Mouse (Mus musculus): ENCODE results near the gene Lrrn4cl.
"Not testable (repeated sequence)": the region's sequence is repeated elsewhere in the genome, so short reads cannot be mapped to it uniquely, and the experiment has no call there.

Gene Lrrn4cl

GRCm38 (mm10) chr19:8839103-8839907, 11.3 kb upstream of the Lrrn4cl start, which contains the start of gene Gng3:
Gene Gng3 (minus strand): TSS chr19:8839194.
- peak; percentile 91 to 93 for DNase-seq

- DNase-seq = peak; percentile 85 to 87
Observed at GRCm38 (mm10) chr19:8839908-8840791, 10.4 kb upstream of the Lrrn4cl start.

GRCm38 (mm10) chr19:8841012-8841411, 9.6 kb upstream of the Lrrn4cl start:
- DNase-seq = peak in 1 of 2 experiments; percentile 61

- DNase-seq = no peak
Observed at GRCm38 (mm10) chr19:8842961-8843360, 7.6 kb upstream of the Lrrn4cl start.

GRCm38 (mm10) chr19:8844371-8845129, 6.0 kb upstream of the Lrrn4cl start:
- DNase-seq = peak; percentile 85 to 94

- no peak for DNase-seq
Observed at GRCm38 (mm10) chr19:8848356-8848755, 2.2 kb upstream of the Lrrn4cl start.

- DNase-seq = no peak
Observed at GRCm38 (mm10) chr19:8851639-8852038, 1.1 kb downstream of the Lrrn4cl start.

- DNase-seq = no peak
Observed at GRCm38 (mm10) chr19:8852236-8852928, 1.8 kb downstream of the Lrrn4cl start.

GRCm38 (mm10) chr19:8853117-8853516, 2.5 kb downstream of the Lrrn4cl start:
- no peak for DNase-seq

GRCm38 (mm10) chr19:8857689-8858088, 7.1 kb downstream of the Lrrn4cl start:
- peak in 1 of 2 experiments; percentile 69 for DNase-seq

GRCm38 (mm10) chr19:8859018-8859417, 8.4 kb downstream of the Lrrn4cl start:
- DNase-seq = no peak

- no peak for DNase-seq
Observed at GRCm38 (mm10) chr19:8864265-8864664, 13.7 kb downstream of the Lrrn4cl start.

- DNase-seq = not testable (repeated sequence)
Observed at GRCm38 (mm10) chr19:8870381-8870780, 19.8 kb downstream of the Lrrn4cl start.

GRCm38 (mm10) chr19:8870838-8871237, 20.3 kb downstream of the Lrrn4cl start:
- DNase-seq = no peak

GRCm38 (mm10) chr19:8871267-8872186, 21.0 kb downstream of the Lrrn4cl start, which contains the start of gene Ubxn1:
Gene Ubxn1 (plus strand): TSS chr19:8871496.
- peak; percentile 95 to 97 for DNase-seq

GRCm38 (mm10) chr19:8872266-8872840, 21.8 kb downstream of the Lrrn4cl start:
- no peak for DNase-seq

GRCm38 (mm10) chr19:8875031-8875430, 24.5 kb downstream of the Lrrn4cl start:
- no peak for DNase-seq

- peak; percentile 91 for DNase-seq
Observed at GRCm38 (mm10) chr19:8880311-8881033, 29.9 kb downstream of the Lrrn4cl start, which contains the start of gene Uqcc3. Gene Uqcc3 (minus strand): TSS chr19:8880923.

GRCm38 (mm10) chr19:8881034-8881392, 30.4 kb downstream of the Lrrn4cl start:
- no peak for DNase-seq

GRCm38 (mm10) chr19:8883616-8884015, 33.0 kb downstream of the Lrrn4cl start, which contains the start of the genes Lbhd1 and Gm49403:
Gene Lbhd1 (plus strand): TSS chr19:8883732.
Gene Gm49403 (plus strand): TSS chr19:8883930.
- no peak for DNase-seq

Data from cerebellum, postnatal 14 days (tissue).